Mouse (Mus musculus) neural tube, embryonic 14.5 days (tissue): ENCODE data around the gene 1700123O20Rik. TPM values are rescaled to one million over a fixed set of nuclear protein-coding genes. Genes with fewer than 3 reads are reported as not detected.

Source experiments
- ATAC-seq: fragments of 200-750 bp; cut with Nextera tagmentation; 2 replicates; pipeline ENCODE4 v1.8.0; 2017; ENCODE audit warnings: low read depth, mild to moderate bottlenecking, moderate TSS enrichment, moderate library complexity
- H3K27ac ChIP-seq: fragments of 300-500 bp; sonication (generic); 2 replicates; pipeline ENCODE4 v1.5.1; 2014; ENCODE audit warnings: low read depth, mild to moderate bottlenecking, control low read depth, low read length, moderate library complexity, mixed read lengths
- H3K27me3 ChIP-seq: fragments of 300-500 bp; sonication (generic); 2 replicates; pipeline ENCODE4 v1.6.1; 2014; ENCODE audit warnings: low read length; ENCODE audit not compliant: control insufficient read depth, insufficient read depth
- H3K36me3 ChIP-seq: fragments of 300-500 bp; sonication (generic); 2 replicates; pipeline ENCODE4 v1.6.1; 2014; ENCODE audit warnings: low read length, mixed read lengths; ENCODE audit not compliant: control insufficient read depth, insufficient read depth
- H3K4me1 ChIP-seq: fragments of 300-500 bp; sonication (generic); 2 replicates; pipeline ENCODE4 v1.6.1; 2014; ENCODE audit warnings: low read length; ENCODE audit not compliant: control insufficient read depth, insufficient read depth
- H3K4me2 ChIP-seq: fragments of 300-500 bp; sonication (generic); 2 replicates; pipeline ENCODE4 v1.6.1; 2014; ENCODE audit warnings: mild to moderate bottlenecking, low read depth, low read length, control low read depth
- H3K4me3 ChIP-seq: fragments of 300-500 bp; sonication (generic); 2 replicates; pipeline ENCODE4 v1.5.1; 2014; ENCODE audit warnings: low read depth, low read length, control low read depth, mixed read lengths
- H3K9ac ChIP-seq: fragments of 300-500 bp; sonication (generic); replicated peaks from 2 replicates; pipeline ENCODE4 v1.6.1; 2014; ENCODE audit warnings: low read depth, mild to moderate bottlenecking, control low read depth, low read length, mixed read lengths
- H3K9me3 ChIP-seq: fragments of 300-500 bp; sonication (generic); 2 replicates; pipeline ENCODE4 v1.6.1; 2016; ENCODE audit warnings: low read length; ENCODE audit not compliant: control insufficient read depth
- WGBS: fragments of 180-500 bp; shearing (Covaris S2); extraction: QIAGEN DNeasy Blood & Tissue Kit; methylation state at CpG from one replicate; pipeline ENCODE4 v1.1.7; 2014; 5-methylcytosine and 5-hydroxymethylcytosine counted together
- polyA plus RNA-seq: library from polyadenylated mRNA; unstranded; fragments of >200 nt; fragmentation: Nextera tagmentation; extraction: Ambion mirVana; gene quantifications from 2 replicates; pipeline ENCODE4 v1.2.1, GENCODE M21; 2014

1700123O20Rik gene
- polyA plus RNA-seq, 1 experiment from 2014 or later = 77.4 TPM

DNA sequence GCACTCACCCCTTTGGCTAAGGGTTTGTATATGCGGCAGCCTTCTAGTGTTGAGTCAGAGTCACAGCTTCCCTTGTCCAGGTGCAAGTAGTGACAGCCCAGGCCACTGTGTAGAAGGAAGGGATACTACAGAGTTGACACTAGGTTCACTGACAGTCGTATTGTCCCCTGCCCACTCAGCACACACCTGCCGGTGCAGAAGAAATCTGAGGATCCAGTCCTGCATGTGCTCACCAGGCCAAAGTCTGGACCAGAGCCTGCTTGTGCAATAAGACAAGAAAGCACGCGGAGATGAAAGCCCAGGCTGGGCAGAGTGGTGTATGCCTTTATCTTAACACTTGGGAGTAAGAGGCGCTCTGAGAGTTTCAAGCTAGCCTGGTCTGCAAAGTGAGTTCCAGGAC is 9.0 kb downstream of the 1700123O20Rik start:
- peaks cover 17% of the 10 kb centered on the region; the same call in 1 of the 2 replicates for H3K36me3 ChIP-seq
- H3K27me3 ChIP-seq = no peaks in the 10 kb centered on the region
- ATAC-seq = no peak
- H3K4me3 ChIP-seq = no peak overlapping the region
- 87% methylated on average over 6 of the region's 6 CpGs for WGBS
- H3K4me2 ChIP-seq = no peak overlapping the region
- no peak overlapping the region for H3K9ac ChIP-seq
- no peaks in the 10 kb centered on the region for H3K4me1 ChIP-seq
- no peaks in the 10 kb centered on the region for H3K9me3 ChIP-seq
- H3K27ac ChIP-seq = no peak overlapping the region

DNA sequence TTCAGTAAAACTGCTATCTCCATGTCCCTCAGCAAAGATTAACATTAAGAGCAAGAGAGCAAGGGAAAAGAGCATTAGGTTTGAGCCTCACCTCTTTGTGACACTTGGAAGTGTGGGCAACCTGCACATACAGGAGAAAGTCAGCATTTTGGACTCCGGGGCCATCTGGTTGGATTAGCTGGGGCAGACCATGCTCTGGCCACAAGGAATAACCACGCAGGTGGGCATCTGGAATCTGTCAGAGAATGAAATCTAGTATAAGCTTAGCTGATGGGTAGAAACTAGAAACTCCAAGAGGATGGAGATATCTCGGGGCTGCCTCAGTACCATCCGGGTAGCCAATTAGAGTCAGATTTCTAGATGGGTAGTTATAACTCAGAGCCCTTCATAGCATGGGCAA is 10.7 kb downstream of the 1700123O20Rik start:
- no peak overlapping the region for H3K4me2 ChIP-seq
- no peak for ATAC-seq
- no peaks in the 10 kb centered on the region for H3K9me3 ChIP-seq
- no peaks in the 10 kb centered on the region for H3K27me3 ChIP-seq
- H3K36me3 ChIP-seq = 0 out of 2 replicates have a peak, but pooled peaks cover 8% of the 10 kb centered on the region
- no peaks in the 10 kb centered on the region for H3K4me1 ChIP-seq
- 91% methylated on average over 4 of the region's 4 CpGs for WGBS
- H3K27ac ChIP-seq = no peak overlapping the region
- H3K9ac ChIP-seq = no peak overlapping the region
- H3K4me3 ChIP-seq = no peak overlapping the region

DNA sequence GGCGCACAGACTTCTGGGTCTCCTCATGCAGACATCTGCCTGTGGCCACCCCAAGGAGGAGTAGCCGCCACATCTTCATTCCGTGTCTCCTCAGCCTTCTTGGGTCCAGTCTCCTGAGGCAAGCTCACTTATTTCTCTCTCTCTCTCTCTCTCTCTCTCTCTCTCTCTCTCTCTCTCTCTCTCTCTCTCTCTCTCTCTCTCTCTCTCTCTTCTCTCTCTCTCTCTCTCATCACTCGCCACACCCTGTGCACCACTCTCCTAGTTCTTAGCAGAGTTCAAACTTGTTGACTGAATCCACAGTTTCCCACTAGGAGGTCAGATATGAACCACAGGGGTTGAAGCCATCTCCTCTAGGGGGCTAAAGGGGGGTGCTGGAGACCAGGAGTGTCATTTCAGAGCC is 12.7 kb downstream of the 1700123O20Rik start, which contains the start of gene Gm29776:
Gene Gm29776, minus strand, starts transcription at position 101 of the 400 bp plus-strand sequence.
- ATAC-seq = no peak
- no peak within 1 kb of the TSS for H3K4me3 ChIP-seq
- no peak within 1 kb of the TSS for H3K27ac ChIP-seq
- no peaks in the 10 kb centered on the region for H3K36me3 ChIP-seq
- no peak within 1 kb of the TSS for H3K9ac ChIP-seq
- no peaks in the 10 kb centered on the region for H3K4me1 ChIP-seq
- H3K27me3 ChIP-seq = no peaks in the 10 kb centered on the region
- no peak within 1 kb of the TSS for H3K4me2 ChIP-seq
- no peaks in the 10 kb centered on the region for H3K9me3 ChIP-seq
- WGBS = 79% methylated on average over 4 of the region's 4 CpGs

DNA sequence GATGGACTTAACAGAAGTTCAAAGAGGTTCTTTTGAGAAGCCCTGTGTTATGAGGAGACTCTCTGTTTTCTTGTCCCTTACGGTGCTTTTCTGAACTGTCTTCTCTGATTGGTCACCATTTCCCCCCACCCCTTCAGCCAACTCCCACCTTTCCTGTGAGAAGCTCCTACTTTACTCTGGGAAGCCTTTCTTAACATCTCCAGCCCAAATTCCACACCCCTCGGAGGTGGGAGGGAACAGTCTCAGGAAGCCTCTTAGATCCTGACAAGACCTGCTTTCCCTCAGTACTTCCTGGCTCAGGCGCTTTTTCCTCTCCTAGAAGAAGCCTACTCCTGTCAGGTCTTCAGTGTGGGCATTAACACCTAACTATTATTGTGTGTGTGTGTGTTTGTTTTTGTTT is 13.6 kb downstream of the 1700123O20Rik start:
- Histone ChIP-seq H3K9ac (no peak overlapping the region), H3K4me1 (no peaks in the 10 kb centered on the region), H3K4me3 (no peak overlapping the region), H3K4me2 (no peak overlapping the region), H3K27me3 (no peaks in the 10 kb centered on the region), H3K27ac (no peak overlapping the region), H3K36me3 (no peaks in the 10 kb centered on the region), H3K9me3 (no peaks in the 10 kb centered on the region)
- ATAC-seq = no peak
- WGBS = 55% methylated on average over 3 of the region's 3 CpGs

DNA sequence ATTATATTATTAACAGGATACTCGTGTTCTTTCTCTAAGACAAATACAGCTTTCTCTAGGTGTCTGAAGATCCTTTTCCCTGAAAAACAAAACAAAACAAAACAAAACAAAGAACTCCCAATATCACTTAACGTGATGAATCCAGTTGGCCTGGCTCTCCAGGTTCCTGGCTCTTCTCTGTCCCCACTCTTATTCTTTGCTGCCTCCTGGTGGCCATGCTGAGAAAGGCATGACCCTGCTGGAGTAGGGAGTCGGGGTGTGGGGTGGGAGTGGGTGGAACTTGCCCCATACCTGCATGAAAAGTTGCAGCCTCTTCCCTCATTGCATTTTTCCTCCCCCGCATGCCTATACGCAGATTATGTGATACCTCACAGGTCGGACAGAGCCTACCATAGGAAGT is 15.3 kb downstream of the 1700123O20Rik start:
- peak; percentile 46; the same call in 1 of the 2 replicates for ATAC-seq
- Histone ChIP-seq H3K27me3 (no peaks in the 10 kb centered on the region), H3K9me3 (no peaks in the 10 kb centered on the region), H3K36me3 (no peaks in the 10 kb centered on the region), H3K4me2 (no peak overlapping the region), H3K27ac (no peak overlapping the region), H3K4me1 (no peaks in the 10 kb centered on the region), H3K9ac (no peak overlapping the region), H3K4me3 (no peak overlapping the region)
- WGBS = 14% methylated on average over 6 of the region's 6 CpGs

DNA sequence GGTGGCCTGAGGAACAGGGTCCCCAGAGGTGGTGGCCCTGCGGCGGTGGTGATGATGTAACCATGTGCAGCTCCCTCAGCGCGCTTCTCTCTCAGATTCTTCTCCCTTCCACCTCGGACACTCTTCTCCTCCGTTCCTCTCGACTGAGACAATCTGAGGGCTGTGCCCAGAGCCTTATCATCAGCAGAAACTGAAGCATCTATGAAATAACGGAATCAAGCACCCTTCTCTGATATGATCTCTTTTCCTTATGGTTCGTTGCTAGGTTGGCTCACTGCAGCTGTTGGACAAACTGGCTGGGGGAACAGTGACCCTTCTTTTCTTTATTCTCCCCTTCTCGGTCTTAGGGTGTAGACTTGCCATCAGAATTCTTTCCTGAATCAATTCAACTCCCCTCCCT is 17.2 kb downstream of the 1700123O20Rik start:
- WGBS = 71% methylated on average over 10 of the region's 10 CpGs

DNA sequence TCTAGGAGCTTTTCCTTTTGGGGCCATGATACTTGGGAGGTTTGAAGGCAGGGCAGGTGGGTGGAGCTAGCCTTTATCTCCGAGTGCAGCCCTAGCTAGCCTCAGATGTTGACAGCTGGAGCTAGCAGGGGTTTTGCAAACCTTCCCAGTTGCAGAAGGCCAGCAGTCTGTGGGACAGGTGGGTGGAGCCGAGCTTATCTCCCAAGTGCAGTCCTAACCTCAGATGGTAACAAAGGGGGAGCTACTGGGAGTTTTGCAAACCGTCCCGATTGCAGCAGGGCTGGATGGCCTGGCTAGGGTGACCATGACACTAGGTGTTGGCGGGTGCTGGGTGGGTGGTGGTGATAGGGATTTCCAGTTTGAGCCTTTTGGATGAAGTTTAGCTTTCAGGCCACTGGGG is 19.8 kb downstream of the 1700123O20Rik start:
- no peaks in the 10 kb centered on the region for H3K36me3 ChIP-seq
- H3K4me2 ChIP-seq = no peak overlapping the region
- no peak overlapping the region for H3K27ac ChIP-seq
- no peaks in the 10 kb centered on the region for H3K27me3 ChIP-seq
- no peaks in the 10 kb centered on the region for H3K4me1 ChIP-seq
- ATAC-seq = no peak
- no peaks in the 10 kb centered on the region for H3K9me3 ChIP-seq
- no peak overlapping the region for H3K4me3 ChIP-seq
- H3K9ac ChIP-seq = no peak overlapping the region
- 57% methylated on average over 5 of the region's 5 CpGs for WGBS

More for the DNA sequence above, 17.2 kb downstream of the 1700123O20Rik start:
- Histone ChIP-seq H3K4me2 (no peak overlapping the region), H3K27ac (no peak overlapping the region), H3K27me3 (no peaks in the 10 kb centered on the region), H3K4me1 (no peaks in the 10 kb centered on the region), H3K36me3 (no peaks in the 10 kb centered on the region), H3K4me3 (no peak overlapping the region), H3K9ac (no peak overlapping the region), H3K9me3 (no peaks in the 10 kb centered on the region)
- no peak for ATAC-seq

DNA sequence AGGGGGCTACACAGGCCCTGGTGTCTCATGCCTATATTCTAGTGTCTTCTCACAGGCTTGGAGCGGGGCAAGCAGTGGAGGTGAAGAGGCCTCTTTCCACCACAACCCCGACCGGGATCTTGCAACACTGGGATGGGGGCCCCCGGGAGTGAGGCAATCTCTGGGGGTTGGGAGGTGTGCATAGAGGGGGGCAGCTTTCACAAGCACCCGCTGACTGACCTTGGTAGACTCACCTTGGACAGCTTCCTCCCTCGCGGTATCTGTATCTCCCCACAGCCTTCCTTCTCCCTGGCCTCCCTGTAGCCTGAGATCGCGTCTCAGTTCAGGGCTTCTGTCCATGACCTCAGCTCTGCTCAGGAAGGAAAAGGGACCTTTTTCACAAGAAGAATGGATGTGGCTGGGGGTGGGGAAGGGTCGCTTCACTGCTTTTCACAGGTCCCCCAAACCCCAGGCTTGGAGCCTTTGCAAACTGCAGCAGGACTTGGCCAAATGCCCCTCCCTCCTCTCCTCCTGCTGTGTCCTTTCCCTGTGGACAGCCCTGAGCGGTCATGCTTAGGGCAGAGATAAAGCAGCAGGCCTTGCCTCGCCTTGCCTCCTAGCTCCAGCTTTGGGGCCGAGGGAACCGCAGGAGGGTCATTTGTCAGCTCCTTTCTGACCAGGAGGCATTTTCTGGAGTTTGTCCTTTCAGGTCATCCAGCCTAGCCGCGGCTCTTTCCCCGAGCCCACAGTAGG is 20.7 kb downstream of the 1700123O20Rik start:
- no peak overlapping the region for H3K27ac ChIP-seq
- no peaks in the 10 kb centered on the region for H3K27me3 ChIP-seq
- no peak overlapping the region for H3K4me2 ChIP-seq
- H3K4me1 ChIP-seq = no peaks in the 10 kb centered on the region
- H3K36me3 ChIP-seq = no peaks in the 10 kb centered on the region
- ATAC-seq = no peak
- H3K4me3 ChIP-seq = no peak overlapping the region
- H3K9ac ChIP-seq = no peak overlapping the region
- 66% methylated on average over 17 of the region's 17 CpGs for WGBS
- H3K9me3 ChIP-seq = no peaks in the 10 kb centered on the region

DNA sequence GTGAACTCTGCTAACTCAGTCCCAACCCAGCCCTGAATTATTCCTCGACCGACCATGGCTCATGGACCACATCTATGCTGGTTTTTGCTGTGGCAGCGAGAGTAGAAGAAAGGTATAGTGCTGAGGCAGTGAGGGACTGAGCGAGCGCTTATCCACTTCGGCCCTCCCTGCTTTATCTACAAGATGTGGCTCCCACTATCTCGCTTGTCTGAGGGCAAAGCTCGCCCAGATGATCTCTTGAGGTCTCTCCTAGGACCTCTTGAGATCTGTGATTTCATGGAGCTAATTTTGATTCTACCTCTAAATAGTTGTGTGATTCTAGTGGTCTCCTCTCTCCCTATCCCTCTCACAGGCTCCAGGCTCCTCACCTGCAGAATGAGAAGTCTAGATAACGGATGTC is 23.0 kb downstream of the 1700123O20Rik start:
- no peak overlapping the region for H3K4me2 ChIP-seq
- WGBS = 86% methylated on average over 9 of the region's 9 CpGs

More for the DNA sequence above, 23.0 kb downstream of the 1700123O20Rik start:
- no peak overlapping the region for H3K4me3 ChIP-seq
- H3K27ac ChIP-seq = no peak overlapping the region
- H3K4me1 ChIP-seq = no peaks in the 10 kb centered on the region
- H3K27me3 ChIP-seq = no peaks in the 10 kb centered on the region
- no peak overlapping the region for H3K9ac ChIP-seq
- no peaks in the 10 kb centered on the region for H3K36me3 ChIP-seq
- no peak for ATAC-seq
- no peaks in the 10 kb centered on the region for H3K9me3 ChIP-seq
